Mouse (Mus musculus): ENCODE measurements around the gene Kif24. TPM values are rescaled to one million over a fixed set of nuclear protein-coding genes. Genes with fewer than 3 reads are reported as not detected.
"Not testable (repeated sequence)": the region's sequence is repeated elsewhere in the genome, so short reads cannot be mapped to it uniquely, and the experiment has no call there.

Gene Kif24
- polyA plus RNA-seq, 1 experiment from 2014 or later = 8.3 TPM

GRCm38 (mm10) chr4:41471384-41471689, 6.7 kb upstream of the Kif24 start:
- Histone ChIP-seq H3K9ac (ENCODE audit: low read length) (no peak overlapping the region), H3K4me1 (replicated peaks; ENCODE audit: control insufficient read depth, insufficient read depth, low read length) (no peaks in the 10 kb centered on the region), H3K36me3 (ENCODE audit: control insufficient read depth, insufficient read depth, low read length) (no peaks in the 10 kb centered on the region), H3K27me3 (ENCODE audit: control insufficient read depth, insufficient read depth, low read depth, low read length) (no peaks in the 10 kb centered on the region), H3K27ac (ENCODE audit: low read length) (no peak overlapping the region), H3K4me3 (ENCODE audit: low read length) (no peak overlapping the region), H3K4me2 (ENCODE audit: low read depth, low read length) (no peak overlapping the region), H3K9me3 (ENCODE audit: control insufficient read depth, low read length) (no peaks in the 10 kb centered on the region)
- WGBS = 76% methylated on average over 1 of the region's 1 CpGs
- ATAC-seq (ENCODE audit: low read depth) = no peak

GRCm38 (mm10) chr4:41470684-41471383, 6.1 kb upstream of the Kif24 start:
- no peak for ATAC-seq (ENCODE audit: low read depth)
- Histone ChIP-seq H3K4me2 (ENCODE audit: low read depth, low read length) (no peak overlapping the region), H3K36me3 (ENCODE audit: control insufficient read depth, insufficient read depth, low read length) (no peaks in the 10 kb centered on the region), H3K4me3 (ENCODE audit: low read length) (no peak overlapping the region), H3K9ac (ENCODE audit: low read length) (no peak overlapping the region), H3K27ac (ENCODE audit: low read length) (no peak overlapping the region), H3K9me3 (ENCODE audit: control insufficient read depth, low read length) (no peaks in the 10 kb centered on the region), H3K27me3 (ENCODE audit: control insufficient read depth, insufficient read depth, low read depth, low read length) (no peaks in the 10 kb centered on the region), H3K4me1 (replicated peaks; ENCODE audit: control insufficient read depth, insufficient read depth, low read length) (peaks cover under 1% of the 10 kb centered on the region; the same call in 1 of the 2 replicates)
- 53% methylated on average over 5 of the region's 5 CpGs for WGBS

- H3K36me3 ChIP-seq (ENCODE audit: control insufficient read depth, insufficient read depth, low read length) = no peaks in the 10 kb centered on the region
- no peak overlapping the region for H3K4me3 ChIP-seq (ENCODE audit: low read length)
- H3K27ac ChIP-seq (ENCODE audit: low read length) = no peak overlapping the region
- H3K4me1 ChIP-seq (replicated peaks; ENCODE audit: control insufficient read depth, insufficient read depth, low read length) = peaks cover 2% of the 10 kb centered on the region; the same call in 1 of the 2 replicates
- no peaks in the 10 kb centered on the region for H3K27me3 ChIP-seq (ENCODE audit: control insufficient read depth, insufficient read depth, low read depth, low read length)
- no peaks in the 10 kb centered on the region for H3K9me3 ChIP-seq (ENCODE audit: control insufficient read depth, low read length)
- H3K9ac ChIP-seq (ENCODE audit: low read length) = no peak overlapping the region
- no peak for ATAC-seq (ENCODE audit: low read depth)
- H3K4me2 ChIP-seq (ENCODE audit: low read depth, low read length) = no peak overlapping the region
- 54% methylated on average over 7 of the region's 7 CpGs for WGBS
Observed at GRCm38 (mm10) chr4:41470051-41470683, 5.5 kb upstream of the Kif24 start.

- Histone ChIP-seq H3K4me1 (replicated peaks; ENCODE audit: control insufficient read depth, insufficient read depth, low read length) (peaks cover 2% of the 10 kb centered on the region; the same call in 1 of the 2 replicates), H3K27me3 (ENCODE audit: control insufficient read depth, insufficient read depth, low read depth, low read length) (no peaks in the 10 kb centered on the region), H3K36me3 (ENCODE audit: control insufficient read depth, insufficient read depth, low read length) (no peaks in the 10 kb centered on the region), H3K4me3 (ENCODE audit: low read length) (no peak overlapping the region), H3K9ac (ENCODE audit: low read length) (no peak overlapping the region), H3K9me3 (ENCODE audit: control insufficient read depth, low read length) (no peaks in the 10 kb centered on the region), H3K27ac (ENCODE audit: low read length) (no peak overlapping the region), H3K4me2 (ENCODE audit: low read depth, low read length) (no peak overlapping the region)
- WGBS = 80% methylated on average over 10 of the region's 10 CpGs
- no peak for ATAC-seq (ENCODE audit: low read depth)
Observed at GRCm38 (mm10) chr4:41469199-41469598, 4.5 kb upstream of the Kif24 start.

GRCm38 (mm10) chr4:41468396-41469080, 3.9 kb upstream of the Kif24 start:
- WGBS = 54% methylated on average over 17 of the region's 17 CpGs
- H3K4me1 ChIP-seq (replicated peaks; ENCODE audit: control insufficient read depth, insufficient read depth, low read length) = peaks cover 6% of the 10 kb centered on the region; the same call in 1 of the 2 replicates
- no peaks in the 10 kb centered on the region for H3K36me3 ChIP-seq (ENCODE audit: control insufficient read depth, insufficient read depth, low read length)
- ATAC-seq (ENCODE audit: low read depth) = no peak
- H3K4me2 ChIP-seq (ENCODE audit: low read depth, low read length) = no peak overlapping the region
- no peaks in the 10 kb centered on the region for H3K9me3 ChIP-seq (ENCODE audit: control insufficient read depth, low read length)
- H3K27ac ChIP-seq (ENCODE audit: low read length) = no peak overlapping the region
- no peak overlapping the region for H3K4me3 ChIP-seq (ENCODE audit: low read length)
- H3K9ac ChIP-seq (ENCODE audit: low read length) = no peak overlapping the region
- no peaks in the 10 kb centered on the region for H3K27me3 ChIP-seq (ENCODE audit: control insufficient read depth, insufficient read depth, low read depth, low read length)

GRCm38 (mm10) chr4:41465287-41465665, 589 bp upstream of the Kif24 start:
- peak; percentile 13; the same call in 1 of the 2 replicates for ATAC-seq (ENCODE audit: low read depth)
- Histone ChIP-seq H3K9me3 (ENCODE audit: control insufficient read depth, low read length) (no peaks in the 10 kb centered on the region), H3K27me3 (ENCODE audit: control insufficient read depth, insufficient read depth, low read depth, low read length) (no peaks in the 10 kb centered on the region), H3K9ac (ENCODE audit: low read length) (peak overlapping the region; percentile 81), H3K4me2 (ENCODE audit: low read depth, low read length) (peak overlapping the region; percentile 60), H3K4me3 (ENCODE audit: low read length) (peak overlapping the region; percentile 84), H3K4me1 (replicated peaks; ENCODE audit: control insufficient read depth, insufficient read depth, low read length) (peaks cover 10% of the 10 kb centered on the region; the same call in 1 of the 2 replicates), H3K27ac (ENCODE audit: low read length) (no peak overlapping the region), H3K36me3 (ENCODE audit: control insufficient read depth, insufficient read depth, low read length) (no peaks in the 10 kb centered on the region)
- WGBS = 4% methylated on average over 17 of the region's 17 CpGs

GRCm38 (mm10) chr4:41463051-41463738, 1.5 kb downstream of the Kif24 start:
- Histone ChIP-seq H3K4me2 (ENCODE audit: low read depth, low read length) (peak overlapping the region; percentile 79), H3K4me3 (ENCODE audit: low read length) (peak overlapping the region; percentile 84)
- not testable (repeated sequence) for H3K9ac ChIP-seq (ENCODE audit: low read length); H3K27me3 ChIP-seq (ENCODE audit: control insufficient read depth, insufficient read depth, low read depth, low read length); ATAC-seq (ENCODE audit: low read depth); H3K4me1 ChIP-seq (replicated peaks; ENCODE audit: control insufficient read depth, insufficient read depth, low read length); H3K36me3 ChIP-seq (ENCODE audit: control insufficient read depth, insufficient read depth, low read length); H3K27ac ChIP-seq (ENCODE audit: low read length); H3K9me3 ChIP-seq (ENCODE audit: control insufficient read depth, low read length)
- WGBS = 69% methylated on average over 3 of the region's 3 CpGs

GRCm38 (mm10) chr4:41460690-41461089, 4.0 kb downstream of the Kif24 start:
- no peak overlapping the region for H3K9ac ChIP-seq (ENCODE audit: low read length)
- ATAC-seq (ENCODE audit: low read depth) = no peak
- no peaks in the 10 kb centered on the region for H3K27me3 ChIP-seq (ENCODE audit: control insufficient read depth, insufficient read depth, low read depth, low read length)
- peaks cover 8% of the 10 kb centered on the region; the same call in 1 of the 2 replicates for H3K4me1 ChIP-seq (replicated peaks; ENCODE audit: control insufficient read depth, insufficient read depth, low read length)
- no peak overlapping the region for H3K27ac ChIP-seq (ENCODE audit: low read length)
- no peak overlapping the region for H3K4me3 ChIP-seq (ENCODE audit: low read length)
- WGBS = 94% methylated on average over 1 of the region's 1 CpGs
- H3K36me3 ChIP-seq (ENCODE audit: control insufficient read depth, insufficient read depth, low read length) = no peaks in the 10 kb centered on the region
- H3K4me2 ChIP-seq (ENCODE audit: low read depth, low read length) = no peak overlapping the region
- H3K9me3 ChIP-seq (ENCODE audit: control insufficient read depth, low read length) = no peaks in the 10 kb centered on the region

GRCm38 (mm10) chr4:41447595-41447994, 17.1 kb downstream of the Kif24 start:
- no peak for ATAC-seq (ENCODE audit: low read depth)
- 90% methylated on average over 3 of the region's 3 CpGs for WGBS
- H3K4me1 ChIP-seq (replicated peaks; ENCODE audit: control insufficient read depth, insufficient read depth, low read length) = no peaks in the 10 kb centered on the region
- no peak overlapping the region for H3K27ac ChIP-seq (ENCODE audit: low read length)
- no peak overlapping the region for H3K9ac ChIP-seq (ENCODE audit: low read length)
- no peak overlapping the region for H3K4me2 ChIP-seq (ENCODE audit: low read depth, low read length)
- no peaks in the 10 kb centered on the region for H3K9me3 ChIP-seq (ENCODE audit: control insufficient read depth, low read length)
- no peaks in the 10 kb centered on the region for H3K27me3 ChIP-seq (ENCODE audit: control insufficient read depth, insufficient read depth, low read depth, low read length)
- H3K4me3 ChIP-seq (ENCODE audit: low read length) = no peak overlapping the region
- H3K36me3 ChIP-seq (ENCODE audit: control insufficient read depth, insufficient read depth, low read length) = no peaks in the 10 kb centered on the region
